Mouse (Mus musculus) retina, adult 2 months (tissue): Measurements from ENCODE around the gene Taar2.

Experiments used
- DNase-seq: peaks from one replicate; pipeline ENCODE4 v3.0.0-alpha.2; 2012; ENCODE audit warnings: low read depth, low spot score

The Taar2 gene

DNA sequence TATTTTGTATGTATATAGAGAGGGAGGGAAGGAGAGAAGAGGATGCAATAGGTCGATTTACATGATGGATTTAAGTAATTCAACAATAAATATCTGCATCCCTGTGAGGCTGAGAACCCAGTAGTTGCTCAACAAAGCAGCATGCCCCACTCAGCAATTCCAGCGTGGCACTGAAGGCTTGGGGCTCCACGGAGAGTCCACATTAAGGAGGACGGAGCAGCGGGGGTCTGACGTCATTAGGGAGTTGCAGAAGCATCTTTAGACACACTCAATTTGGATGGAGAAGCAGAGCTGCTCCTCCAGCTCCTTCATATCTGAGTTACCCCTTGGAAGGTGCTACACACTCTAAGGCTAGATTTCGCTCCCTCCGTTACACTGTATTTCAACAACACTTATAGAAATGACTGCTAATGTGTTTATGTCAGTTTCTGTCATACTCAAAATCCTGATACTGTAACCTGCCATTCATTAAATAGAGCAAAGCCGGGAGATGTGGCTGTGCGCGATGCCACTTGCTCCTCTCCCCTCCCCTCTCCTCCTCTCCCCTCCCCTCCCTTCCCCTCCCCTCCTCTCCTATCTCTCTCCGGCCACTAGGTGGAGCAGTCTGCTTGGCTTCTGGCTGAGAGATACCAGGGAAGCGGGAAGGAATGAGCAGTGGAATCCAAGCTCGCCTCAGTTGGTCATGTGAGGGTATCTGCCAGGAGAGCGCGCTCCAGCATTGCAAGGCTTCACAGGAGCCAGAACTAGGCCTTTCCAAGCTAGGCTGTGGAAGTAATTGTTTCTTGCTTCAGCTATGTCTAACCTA lies 40.7 kb downstream of the Taar2 start:
- DNase-seq: peak; percentile 54

GRCm38 (mm10) chr10:23985546-23985945 lies 47.2 kb downstream of the Taar2 start, which contains the start of gene Taar6:
Taar6 (minus strand) TSS chr10:23985646.
- no peak for DNase-seq

DNA sequence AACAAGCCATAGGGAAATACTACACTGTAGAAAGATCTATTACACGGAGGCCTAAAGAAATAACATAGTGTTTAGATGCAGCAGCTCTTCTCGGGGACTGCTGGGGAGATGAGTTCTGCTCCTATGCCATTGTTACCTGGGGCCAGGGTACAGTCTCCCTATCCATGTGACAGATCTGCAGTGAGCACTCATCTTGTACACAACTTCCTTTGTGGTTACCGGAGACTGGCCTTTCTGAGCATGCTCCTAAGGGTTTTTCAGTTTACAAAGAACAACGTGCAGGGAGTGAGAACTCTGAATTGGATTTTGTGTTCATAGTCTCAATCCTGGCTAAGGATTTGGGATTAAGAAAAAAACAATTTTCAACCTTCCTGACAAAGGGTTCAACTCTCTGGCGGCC lies 48.0 kb downstream of the Taar2 start:
- DNase-seq: no peak
